Mouse (Mus musculus): ENCODE results near the gene Yy1.
A peak's percentile ranks its signal among the peaks of the same experiment; 100 is the strongest.

The Yy1 gene

DNA sequence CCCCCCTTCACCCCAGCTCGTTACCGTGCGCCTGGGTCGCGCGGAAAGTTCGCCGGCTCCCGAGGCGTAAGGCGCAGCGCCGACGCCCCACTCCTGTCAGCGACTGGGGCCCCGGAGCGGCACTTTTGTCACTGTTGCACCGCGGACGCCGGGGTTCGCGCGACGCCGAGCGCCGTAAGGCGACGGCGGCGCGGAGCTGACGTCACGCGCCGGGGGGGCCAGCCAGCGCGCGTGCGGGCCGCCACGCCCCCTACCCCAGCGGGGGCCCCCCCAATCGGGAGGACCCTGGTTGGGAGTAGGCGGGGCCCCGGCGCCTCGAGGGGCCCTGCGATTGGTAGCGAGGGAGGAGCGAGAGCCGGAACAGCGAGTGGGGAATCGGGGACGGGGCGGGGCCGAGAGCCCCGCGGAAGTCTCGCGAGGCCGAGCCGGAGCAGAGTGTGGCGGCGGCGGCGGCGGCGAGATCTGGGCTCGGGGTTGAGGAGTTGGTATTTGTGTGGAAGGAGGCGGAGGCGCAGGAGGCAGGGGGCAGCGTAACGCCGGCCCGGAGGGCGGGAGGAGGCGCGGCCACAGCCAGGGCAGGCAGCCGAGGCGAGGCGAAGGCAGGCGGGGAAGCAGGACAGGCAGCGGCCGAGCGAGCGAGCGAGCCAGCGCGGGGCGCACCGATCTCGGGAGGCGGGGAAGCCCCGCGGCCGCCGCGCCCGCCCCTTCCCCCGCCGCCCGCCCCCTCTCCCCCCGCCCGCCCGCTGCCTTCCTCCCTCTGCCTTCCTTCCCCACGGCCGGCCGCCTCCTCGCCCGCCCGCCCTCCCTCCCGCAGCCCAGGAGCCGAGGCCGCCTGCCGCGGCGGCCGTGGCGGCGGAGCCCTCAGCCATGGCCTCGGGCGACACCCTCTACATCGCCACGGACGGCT lies at the start of gene Yy1:
TSS of gene Yy1 (plus strand) at position 428 of the 907 bp plus-strand sequence.
- peak; percentile 99 for DNase-seq (ENCODE audit: low read depth, low spot score)

DNA sequence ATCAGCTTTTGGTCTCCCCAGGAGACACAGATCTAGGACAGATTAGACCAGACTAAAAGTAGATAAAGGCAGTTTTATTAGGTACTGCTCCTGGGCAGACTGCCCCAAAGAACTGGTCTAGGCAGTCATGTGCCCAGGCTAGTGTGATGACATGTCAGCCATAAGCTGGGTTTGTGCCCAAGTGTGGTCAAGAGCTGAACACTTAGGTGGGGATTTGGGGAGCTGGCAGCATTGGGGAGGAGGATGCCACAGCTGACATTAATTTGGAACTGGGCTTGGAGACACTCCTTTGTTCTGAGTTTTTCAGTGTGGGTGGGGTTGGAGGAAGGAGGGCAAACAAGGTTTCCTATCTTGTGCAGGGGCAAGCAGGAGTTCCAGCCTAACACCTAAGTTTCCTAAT lies 46.8 kb upstream of the Yy1 start:
- no peak for DNase-seq (ENCODE audit: low read depth, low spot score)

- no peak for DNase-seq (ENCODE audit: low read depth, low spot score)
Observed at GRCm38 (mm10) chr12:108749019-108749418, 43.8 kb upstream of the Yy1 start.

GRCm38 (mm10) chr12:108749454-108749853 lies 43.3 kb upstream of the Yy1 start:
- no peak for DNase-seq (ENCODE audit: low read depth, low spot score)

- DNase-seq (ENCODE audit: low read depth, low spot score) = no peak
Observed at GRCm38 (mm10) chr12:108750226-108750625, 42.5 kb upstream of the Yy1 start.

DNA sequence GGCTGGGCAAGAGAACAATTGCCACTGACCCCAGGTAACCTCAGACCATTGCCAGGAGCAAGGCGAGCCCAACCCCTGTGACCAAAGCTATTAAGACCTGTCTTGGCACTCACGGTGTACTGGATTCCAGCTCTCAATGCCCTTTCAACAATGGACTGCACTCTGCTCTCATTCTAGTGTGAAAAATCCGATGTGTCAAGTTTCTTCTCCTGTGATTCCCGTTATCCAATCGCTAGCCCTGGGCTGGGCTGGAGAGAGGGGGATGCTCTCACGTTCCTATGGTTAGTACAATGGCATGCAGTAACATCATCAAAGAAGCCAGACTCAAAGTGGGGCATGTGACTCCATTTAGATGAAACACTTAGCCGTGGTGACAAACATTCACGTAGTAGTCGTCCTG lies 41.0 kb upstream of the Yy1 start:
- no peak for DNase-seq (ENCODE audit: low read depth, low spot score)

- DNase-seq (ENCODE audit: low read depth, low spot score) = no peak
Observed at GRCm38 (mm10) chr12:108755141-108755540, 37.6 kb upstream of the Yy1 start.

- no peak for DNase-seq (ENCODE audit: low read depth, low spot score)
Observed at GRCm38 (mm10) chr12:108756611-108757010, 36.2 kb upstream of the Yy1 start.

GRCm38 (mm10) chr12:108757717-108758257 lies 35.0 kb upstream of the Yy1 start:
- peak; percentile 96 for DNase-seq (ENCODE audit: low read depth, low spot score)

DNA sequence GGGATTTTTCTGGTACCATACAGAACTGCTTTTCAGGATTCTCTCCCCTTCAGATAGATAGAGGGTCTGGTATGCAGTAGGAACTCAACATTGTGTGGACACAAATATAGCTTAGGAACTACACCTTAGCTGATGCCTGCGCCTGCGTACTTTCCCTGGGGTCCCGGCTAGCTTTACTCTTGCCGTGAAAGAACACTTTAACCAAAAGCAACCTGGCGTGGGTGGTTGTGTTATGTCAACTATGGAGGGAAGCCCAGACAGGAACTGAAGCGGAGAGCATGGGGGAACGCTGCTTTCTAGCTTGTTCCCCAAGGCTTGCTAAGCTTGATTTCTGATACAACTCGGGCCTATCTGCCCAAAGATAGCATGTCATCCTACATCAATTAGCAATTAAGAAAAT lies 34.5 kb upstream of the Yy1 start:
- no peak for DNase-seq (ENCODE audit: low read depth, low spot score)

GRCm38 (mm10) chr12:108758682-108759081 lies 34.1 kb upstream of the Yy1 start:
- no peak for DNase-seq (ENCODE audit: low read depth, low spot score)

DNA sequence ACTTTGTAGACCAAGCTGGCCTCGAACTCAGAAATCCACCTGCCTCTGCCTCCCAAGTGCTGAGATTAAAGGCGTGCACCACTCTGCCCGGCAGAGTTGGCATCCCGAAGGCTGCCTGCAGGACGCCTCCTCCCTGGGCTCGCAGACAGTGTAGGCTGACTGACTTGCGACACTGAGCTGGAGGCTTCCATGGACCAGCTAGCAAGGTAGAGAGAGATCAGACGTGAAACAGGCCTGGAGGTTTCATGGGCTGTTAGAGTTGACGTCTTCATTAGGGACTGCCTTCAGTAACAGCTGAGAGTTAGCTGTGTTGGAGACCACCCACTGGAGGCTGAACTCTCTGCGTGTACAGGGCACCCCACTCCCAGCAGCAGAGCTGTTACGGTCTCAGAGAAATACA lies 33.5 kb upstream of the Yy1 start:
- no peak for DNase-seq (ENCODE audit: low read depth, low spot score)

GRCm38 (mm10) chr12:108760016-108760415 lies 32.8 kb upstream of the Yy1 start:
- DNase-seq (ENCODE audit: low read depth, low spot score) = no peak

DNA sequence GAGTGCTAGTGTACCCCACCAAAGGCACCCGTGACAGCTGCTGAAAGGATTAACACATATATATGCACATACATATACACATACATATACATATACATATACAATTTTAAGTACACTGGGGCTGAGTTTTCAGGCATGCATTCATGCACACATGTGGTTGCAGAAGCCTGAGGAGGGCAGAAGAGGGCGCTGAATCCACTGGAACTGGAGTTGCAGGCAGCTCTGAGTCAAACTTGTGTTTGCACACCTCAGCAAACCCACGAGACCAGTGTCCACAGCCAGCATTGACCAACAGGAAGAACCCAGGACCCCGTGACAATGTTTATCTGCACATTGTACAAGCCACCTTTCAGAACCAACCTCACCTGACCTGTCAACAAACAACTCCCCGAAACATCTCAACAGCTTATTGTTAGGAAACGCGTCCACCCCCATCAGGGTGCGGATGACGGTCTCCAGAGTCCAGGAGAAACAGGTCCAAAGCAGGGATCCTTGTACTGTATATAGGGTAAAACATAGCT lies 32.2 kb upstream of the Yy1 start:
- DNase-seq (ENCODE audit: low read depth, low spot score) = no peak

GRCm38 (mm10) chr12:108761209-108761608 lies 31.6 kb upstream of the Yy1 start:
- no peak for DNase-seq (ENCODE audit: low read depth, low spot score)

- no peak for DNase-seq (ENCODE audit: low read depth, low spot score)
Observed at GRCm38 (mm10) chr12:108761665-108762064, 31.1 kb upstream of the Yy1 start.

DNA sequence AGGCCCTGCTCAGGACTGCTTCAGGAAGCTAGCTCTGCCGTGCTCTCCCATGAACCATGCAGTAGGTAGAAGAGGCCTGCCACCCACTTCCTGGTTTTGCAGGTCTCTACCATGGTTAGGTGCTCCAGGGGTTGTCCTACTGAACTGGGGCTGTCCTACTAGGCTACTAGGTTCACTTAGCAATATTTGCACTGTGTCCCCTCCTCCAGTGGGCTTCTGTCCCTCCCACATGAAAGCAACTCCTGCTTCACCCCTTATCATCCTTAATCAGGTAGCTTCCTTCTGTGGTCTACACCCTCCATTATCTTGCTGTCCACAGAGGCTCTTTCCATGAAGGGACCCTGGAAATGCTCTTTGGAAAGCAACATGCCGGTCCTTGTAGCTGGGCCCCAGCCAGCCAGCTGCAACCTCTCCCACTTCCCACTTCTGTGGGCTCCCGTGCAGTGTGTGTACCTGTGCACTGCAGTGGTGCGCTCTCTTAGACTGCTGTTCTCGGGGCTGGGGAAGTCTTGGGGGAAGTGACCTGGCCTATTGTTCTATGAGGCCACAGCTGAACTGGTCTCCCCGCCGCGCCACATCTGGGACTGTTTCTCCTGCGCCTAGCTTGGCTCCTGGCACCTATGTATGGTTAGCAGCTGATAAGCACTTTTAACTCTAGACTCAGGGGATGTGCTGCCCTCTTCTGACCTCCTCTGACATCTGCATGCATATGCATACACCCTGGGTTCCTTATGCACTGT lies 29.5 kb upstream of the Yy1 start:
- peak; percentile 19 for DNase-seq (ENCODE audit: low read depth, low spot score)

DNA sequence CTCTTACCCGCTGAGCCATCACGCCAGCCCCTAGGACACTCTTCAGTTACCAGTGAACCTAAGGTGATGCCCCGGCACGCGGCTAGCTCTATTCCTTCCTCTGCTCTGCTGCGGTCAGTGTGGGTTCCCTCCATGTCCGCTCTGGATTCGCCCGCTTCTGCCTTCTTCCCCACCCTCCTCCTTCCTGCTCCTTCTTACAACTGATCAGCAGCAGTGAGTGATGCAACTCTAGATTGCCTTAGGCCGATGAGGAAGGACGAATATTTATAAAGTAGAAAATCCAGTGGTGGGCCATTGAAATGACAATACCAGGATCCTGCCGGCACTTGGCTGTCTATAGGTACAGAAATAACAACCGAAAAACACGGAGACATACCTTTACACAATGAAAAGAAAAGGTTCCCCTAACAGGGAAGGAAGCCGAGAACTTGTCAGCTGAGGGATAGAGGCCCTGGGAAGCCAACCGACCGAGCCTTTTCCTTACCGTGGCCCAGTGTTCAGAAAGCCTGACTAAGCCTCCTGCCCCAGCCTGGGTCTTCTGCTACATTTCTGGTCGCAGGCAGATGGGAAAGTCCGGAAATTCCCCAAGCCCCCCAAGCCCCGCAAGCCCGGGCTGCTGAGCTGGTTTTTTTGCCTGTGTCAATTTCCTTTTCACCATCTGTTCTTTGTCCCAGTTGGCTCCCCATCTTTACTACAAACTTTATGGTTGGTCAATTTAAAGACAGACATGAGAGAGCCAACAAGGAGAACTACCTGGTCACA lies 27.7 kb upstream of the Yy1 start:
- no peak for DNase-seq (ENCODE audit: low read depth, low spot score)

- DNase-seq (ENCODE audit: low read depth, low spot score) = no peak
Observed at GRCm38 (mm10) chr12:108765751-108766221, 27.0 kb upstream of the Yy1 start.

DNA sequence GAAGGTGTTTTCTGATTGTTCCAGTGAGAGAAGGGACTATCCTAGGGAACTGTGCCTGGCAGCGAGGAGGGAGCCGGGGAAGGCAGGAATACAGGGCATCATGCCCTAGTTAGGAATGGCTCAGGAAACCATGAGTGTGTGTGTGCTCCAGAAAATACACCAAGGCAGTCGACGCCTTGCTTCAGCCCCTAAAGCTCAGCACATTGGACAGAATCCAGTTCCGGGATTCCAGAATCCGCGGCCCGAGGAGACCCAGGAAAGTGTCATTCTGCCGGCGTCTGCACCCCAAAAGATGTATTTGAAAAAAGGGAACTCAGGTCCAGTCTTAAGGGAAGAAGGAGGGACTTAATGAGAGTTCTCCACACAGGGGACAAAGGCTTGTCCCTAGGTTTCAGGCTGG lies 26.5 kb upstream of the Yy1 start:
- no peak for DNase-seq (ENCODE audit: low read depth, low spot score)

DNA sequence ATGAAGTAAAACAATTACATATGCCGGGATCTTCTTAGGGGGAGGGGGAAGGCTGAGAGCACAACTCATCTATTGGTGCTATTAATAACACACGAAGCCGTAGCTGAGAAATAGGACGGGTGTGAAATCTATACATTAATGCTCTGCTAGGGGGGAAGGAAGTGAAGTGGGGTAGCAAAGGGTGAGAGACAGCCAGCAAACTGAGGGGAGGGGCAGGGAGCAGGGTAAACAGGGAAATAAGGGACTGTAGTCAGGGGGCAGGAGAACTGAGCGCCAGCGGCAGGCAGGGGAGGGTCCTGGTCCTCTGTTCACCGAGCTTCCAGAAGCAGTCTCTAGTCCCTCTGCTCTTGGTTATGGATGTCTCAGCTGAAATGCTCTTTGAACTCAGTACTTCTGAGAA lies 25.9 kb upstream of the Yy1 start:
- no peak for DNase-seq (ENCODE audit: low read depth, low spot score)

All from forelimb bud, embryonic 11.5 days (tissue).